Mouse (Mus musculus) liver, postnatal 0 days (tissue): ENCODE measurements around the gene Gm28635. TPM values are rescaled to one million over a fixed set of nuclear protein-coding genes. Genes with fewer than 3 reads are reported as not detected.
A peak's percentile ranks its signal among the peaks of the same experiment; 100 is the strongest.

ENCODE experiments used
- ATAC-seq: fragments of 200-750 bp; cut with Nextera tagmentation; 2 replicates; pipeline ENCODE4 v1.8.0; 2017; ENCODE audit warnings: mild to moderate bottlenecking, moderate library complexity
- DNase-seq: peaks from one replicate; pipeline ENCODE4 v3.0.0-alpha.2; 2016
- H3K27ac ChIP-seq: fragments of 300-500 bp; sonication (generic); 2 replicates; pipeline ENCODE4 v1.5.1; 2014; ENCODE audit warnings: antibody characterized with exemption, moderate library complexity, mild to moderate bottlenecking, low read depth
- H3K27me3 ChIP-seq: fragments of 300-500 bp; sonication (generic); 2 replicates; pipeline ENCODE4 v1.6.1; 2014; ENCODE audit warnings: low read length, control low read depth, mixed read lengths; ENCODE audit not compliant: insufficient read depth
- H3K36me3 ChIP-seq: fragments of 300-500 bp; sonication (generic); replicated peaks from 2 replicates; pipeline ENCODE4 v1.6.1; 2014; ENCODE audit warnings: mild to moderate bottlenecking, control low read depth, low read length, moderate library complexity, mixed read lengths; ENCODE audit not compliant: insufficient read depth
- H3K4me1 ChIP-seq: fragments of 300-500 bp; sonication (generic); 2 replicates; pipeline ENCODE4 v1.6.1; 2014; ENCODE audit warnings: antibody characterized with exemption, mild to moderate bottlenecking, control low read depth; ENCODE audit not compliant: insufficient read depth
- H3K4me2 ChIP-seq: fragments of 300-500 bp; sonication (generic); 2 replicates; pipeline ENCODE4 v1.6.1; 2014; ENCODE audit warnings: low read depth, mild to moderate bottlenecking, low read length, moderate library complexity, mixed read lengths
- H3K4me3 ChIP-seq: fragments of 300-500 bp; sonication (generic); 2 replicates; pipeline ENCODE4 v1.5.1; 2014; ENCODE audit warnings: low read depth, low read length
- H3K9ac ChIP-seq: fragments of 300-500 bp; sonication (generic); replicated peaks from 2 replicates; pipeline ENCODE4 v1.6.1; 2014; ENCODE audit warnings: mild to moderate bottlenecking, moderate library complexity
- H3K9me3 ChIP-seq: fragments of 300-500 bp; sonication (generic); 2 replicates; pipeline ENCODE4 v1.6.1; 2016; ENCODE audit warnings: mild to moderate bottlenecking, control low read depth, low read length, mixed read lengths
- CTCF ChIP-seq: sonication (generic); IDR thresholded peaks from 2 replicates; pipeline ENCODE4 v1.5.1; 2016; ENCODE audit warnings: antibody characterized with exemption, low read depth
- EP300 ChIP-seq: IDR thresholded peaks from 2 replicates; pipeline ENCODE4 v1.6.1; 2016; ENCODE audit warnings: antibody characterized with exemption, low read depth, mild to moderate bottlenecking
- WGBS: fragments of 180-500 bp; shearing (Covaris S2); extraction: QIAGEN DNeasy Blood & Tissue Kit; methylation state at CpG from one replicate; pipeline ENCODE4 v1.1.7; 2014; ENCODE audit not compliant: insufficient replicate concordance; 5-methylcytosine and 5-hydroxymethylcytosine counted together
- polyA plus RNA-seq: library from polyadenylated mRNA; unstranded; fragments of >200 nt; fragmentation: Nextera tagmentation; extraction: Ambion mirVana; gene quantifications from 2 replicates; pipeline ENCODE4 v1.2.1, GENCODE M21; 2015

Gm28635 gene
- polyA plus RNA-seq, 1 experiment from 2014 or later: not detected

DNA sequence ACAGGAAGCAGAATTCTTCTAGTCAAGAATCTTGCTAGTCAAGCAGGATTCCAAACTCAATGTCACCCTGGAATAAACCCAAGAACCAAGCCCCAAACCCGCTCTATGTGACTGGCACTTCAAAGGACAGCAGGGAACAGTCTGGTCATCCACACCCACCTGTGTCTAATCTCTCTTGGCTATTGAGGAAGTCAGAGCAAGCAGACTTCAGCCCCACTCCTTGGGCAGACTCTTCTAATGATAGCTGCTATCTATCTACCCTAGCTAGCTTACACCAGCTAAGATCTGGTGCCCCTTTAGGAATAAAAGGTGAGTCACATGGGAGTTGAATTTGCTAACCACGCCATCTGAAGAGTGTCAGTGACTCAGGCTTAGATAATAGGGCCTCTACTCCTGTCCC, 58.9 kb downstream of the Gm28635 start:
- Histone ChIP-seq H3K9me3 (no peaks in the 10 kb centered on the region), H3K4me3 (no peak overlapping the region), H3K36me3 (peaks cover 33% of the 10 kb centered on the region), H3K9ac (no peak overlapping the region), H3K27ac (peak overlapping the region; percentile 51), H3K4me2 (no peak overlapping the region), H3K27me3 (no peaks in the 10 kb centered on the region), H3K4me1 (peaks cover 15% of the 10 kb centered on the region)
- WGBS: 57% methylated on average over 2 of the region's 2 CpGs
- TF ChIP-seq CTCF: no peak
- no peak for TF ChIP-seq EP300
- ATAC-seq (no peak), DNase-seq (no peak)

DNA sequence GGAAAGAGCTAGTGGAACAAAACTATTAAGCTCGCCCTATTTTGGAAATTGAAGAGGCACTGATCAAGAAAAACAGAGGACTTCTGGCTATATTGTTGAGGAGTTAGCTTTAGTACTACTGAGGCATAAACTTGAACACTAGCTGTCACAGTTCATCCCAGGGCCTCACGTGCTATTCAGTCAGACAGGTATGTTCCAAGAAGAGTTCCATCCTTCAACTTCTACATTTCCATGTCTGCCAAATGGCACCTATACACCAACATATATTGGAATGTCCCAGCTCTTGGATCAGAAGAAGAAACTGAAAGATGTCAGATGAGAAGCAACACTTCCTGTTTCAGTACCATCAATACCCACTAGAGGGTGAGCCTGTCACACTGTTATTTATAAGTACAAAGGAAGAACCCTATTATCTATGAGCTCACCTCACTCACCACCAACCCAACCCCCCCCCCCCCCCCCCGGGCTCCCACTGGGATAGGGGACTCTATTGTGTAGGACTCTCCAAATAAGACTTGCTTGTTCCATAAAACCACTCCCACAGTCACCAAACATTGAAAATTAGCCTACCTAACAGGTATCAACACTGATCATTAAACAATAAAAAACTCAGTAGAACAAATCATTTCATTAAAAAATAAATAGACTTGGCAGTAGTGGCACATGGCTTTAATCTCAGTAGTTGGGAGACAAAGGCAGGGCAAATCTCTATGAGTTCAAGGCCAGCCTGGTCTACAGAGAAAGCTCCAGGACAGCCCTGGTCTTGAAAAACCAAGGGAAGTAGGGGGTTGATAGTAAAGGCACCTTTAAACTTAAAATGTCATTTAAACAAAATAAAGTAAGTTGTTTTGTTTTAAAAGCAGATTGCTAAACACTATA, 60.0 kb downstream of the Gm28635 start:
- DNase-seq (peak; percentile 41), ATAC-seq (peak; percentile 73)
- peaks cover 42% of the 10 kb centered on the region for H3K36me3 ChIP-seq
- no peak overlapping the region for H3K9ac ChIP-seq
- 44% methylated on average over 3 of the region's 3 CpGs for WGBS
- TF ChIP-seq EP300 (no peak), CTCF (peak; percentile 83)
- no peaks in the 10 kb centered on the region for H3K27me3 ChIP-seq
- no peak overlapping the region for H3K27ac ChIP-seq
- H3K4me2 ChIP-seq: no peak overlapping the region
- peaks cover 5% of the 10 kb centered on the region for H3K4me1 ChIP-seq
- H3K9me3 ChIP-seq: no peaks in the 10 kb centered on the region
- no peak overlapping the region for H3K4me3 ChIP-seq

DNA sequence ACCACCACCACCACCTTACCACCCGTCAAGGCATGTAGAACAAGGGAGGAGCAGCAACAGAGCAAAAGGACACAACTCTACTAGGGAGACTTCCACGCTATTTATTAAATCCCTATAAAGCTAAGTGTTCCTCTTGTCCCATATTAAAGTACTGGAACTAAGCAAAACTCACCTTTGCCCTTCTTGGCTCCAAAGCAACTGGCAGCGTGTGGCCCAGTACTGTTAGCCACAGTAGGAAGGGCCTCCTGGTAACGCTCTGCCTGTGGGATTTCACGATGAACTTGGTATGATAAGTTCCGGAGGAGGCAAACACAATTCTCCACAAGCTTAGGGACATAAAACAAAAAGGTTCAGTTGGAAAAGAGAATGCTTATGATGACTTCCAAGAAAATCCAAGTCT, 65.1 kb downstream of the Gm28635 start:
- TF ChIP-seq CTCF (no peak), EP300 (no peak)
- H3K9me3 ChIP-seq: no peaks in the 10 kb centered on the region
- peaks cover 72% of the 10 kb centered on the region for H3K36me3 ChIP-seq
- DNase-seq (no peak), ATAC-seq (no peak)
- no peak overlapping the region for H3K4me2 ChIP-seq
- 91% methylated on average over 6 of the region's 6 CpGs for WGBS
- H3K27ac ChIP-seq: no peak overlapping the region
- H3K4me3 ChIP-seq: no peak overlapping the region
- no peaks in the 10 kb centered on the region for H3K4me1 ChIP-seq
- no peak overlapping the region for H3K9ac ChIP-seq
- H3K27me3 ChIP-seq: no peaks in the 10 kb centered on the region

DNA sequence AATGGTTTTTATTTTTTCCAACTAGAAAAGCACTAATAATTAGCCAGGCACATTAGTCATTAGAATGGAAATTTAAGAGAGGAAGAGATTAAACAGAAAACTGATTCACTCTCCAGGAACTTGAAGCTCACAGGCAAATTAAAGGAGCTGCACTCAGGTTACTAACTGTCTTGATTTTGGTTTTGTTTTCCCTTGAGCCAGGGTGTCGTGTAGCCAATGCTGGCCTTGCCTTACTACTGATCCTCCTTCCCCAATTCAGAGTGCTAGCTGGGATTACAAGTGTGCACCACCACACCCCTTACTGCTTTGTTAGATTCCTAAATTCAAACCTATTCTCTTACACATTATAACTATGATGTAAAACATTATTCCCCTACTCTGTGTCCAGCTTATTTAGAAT, 70.0 kb downstream of the Gm28635 start:
- TF ChIP-seq CTCF (no peak), EP300 (no peak)
- Histone ChIP-seq H3K36me3 (peaks cover 57% of the 10 kb centered on the region), H3K9ac (no peak overlapping the region), H3K27ac (no peak overlapping the region), H3K4me1 (no peaks in the 10 kb centered on the region), H3K4me3 (no peak overlapping the region), H3K9me3 (no peaks in the 10 kb centered on the region), H3K27me3 (no peaks in the 10 kb centered on the region), H3K4me2 (no peak overlapping the region)
- no peak for DNase-seq
- WGBS: 68% methylated on average over 1 of the region's 1 CpGs
- no peak for ATAC-seq

DNA sequence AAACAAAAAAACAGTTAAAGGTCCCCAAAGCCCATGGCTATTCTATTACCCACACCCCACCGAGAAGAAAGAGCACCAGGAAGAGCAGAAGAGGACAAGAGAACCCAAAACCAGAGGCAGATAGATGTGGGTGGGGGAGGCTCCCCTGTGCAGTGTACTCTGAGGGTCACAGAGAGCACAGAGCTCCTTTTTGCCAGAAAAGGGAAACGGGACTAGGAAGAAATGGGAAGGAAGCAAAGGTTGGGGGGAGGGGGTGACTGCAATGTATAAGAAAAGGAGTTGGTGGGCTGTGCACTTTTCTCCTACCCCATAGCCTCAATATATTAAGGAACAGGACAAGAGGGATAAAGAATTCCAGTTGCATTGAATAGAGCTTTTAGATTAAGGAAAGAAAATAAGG, 76.9 kb downstream of the Gm28635 start:
- 41% methylated on average over 2 of the region's 2 CpGs for WGBS
- ATAC-seq (no peak), DNase-seq (no peak)
- Histone ChIP-seq H3K27ac (no peak overlapping the region), H3K4me2 (no peak overlapping the region), H3K27me3 (no peaks in the 10 kb centered on the region), H3K4me1 (no peaks in the 10 kb centered on the region), H3K9me3 (no peaks in the 10 kb centered on the region), H3K36me3 (peaks cover 36% of the 10 kb centered on the region), H3K4me3 (no peak overlapping the region), H3K9ac (no peak overlapping the region)
- TF ChIP-seq EP300 (no peak), CTCF (no peak)

DNA sequence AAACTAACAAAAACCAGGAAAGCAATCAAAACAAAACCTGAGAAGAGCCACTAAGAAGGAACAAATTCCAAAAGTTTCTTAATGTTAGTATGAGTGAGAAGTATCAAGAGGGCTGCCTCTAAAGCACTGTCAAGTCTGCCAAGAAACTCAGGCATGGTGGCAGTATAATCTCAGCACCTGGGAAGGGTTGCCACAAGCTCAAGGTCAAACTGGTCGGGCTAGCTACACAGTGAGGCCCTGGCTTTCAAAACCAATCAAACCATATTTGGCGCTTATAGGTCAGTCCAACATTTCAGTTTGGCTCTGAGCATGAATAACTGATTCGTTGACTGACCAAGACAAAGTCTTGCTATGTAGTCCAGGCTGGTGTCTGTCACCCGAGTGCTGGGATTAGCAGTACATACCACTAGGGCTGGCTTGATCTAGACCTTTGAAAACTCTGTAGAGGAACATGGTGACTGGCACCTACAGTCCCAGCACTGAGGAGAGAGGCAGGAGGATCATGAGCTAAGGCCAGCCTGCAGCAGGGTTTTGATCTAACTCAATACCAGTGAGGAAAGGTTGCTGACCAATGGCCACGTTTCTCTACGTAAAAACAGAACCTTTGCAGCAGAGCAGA, 78.5 kb downstream of the Gm28635 start:
- Histone ChIP-seq H3K4me3 (no peak overlapping the region), H3K9me3 (no peaks in the 10 kb centered on the region), H3K27me3 (no peaks in the 10 kb centered on the region), H3K9ac (no peak overlapping the region), H3K4me1 (no peaks in the 10 kb centered on the region), H3K36me3 (peaks cover 31% of the 10 kb centered on the region), H3K4me2 (no peak overlapping the region), H3K27ac (no peak overlapping the region)
- TF ChIP-seq EP300: no peak
- TF ChIP-seq CTCF: no peak
- DNase-seq (no peak), ATAC-seq (no peak)
- 77% methylated on average over 6 of the region's 6 CpGs for WGBS
